Mouse (Mus musculus) natural killer cell, adult 2 months (primary cell): ENCODE results near the gene Prss34.
A peak's percentile ranks its signal among the peaks of the same experiment; 100 is the strongest.

Source experiments
- DNase-seq, 2 experiments: peaks; one replicate each; pipeline ENCODE4 v3.0.0; 2022; ENCODE audit warnings: low spot score in 2 of 2

Gene Prss34

DNA sequence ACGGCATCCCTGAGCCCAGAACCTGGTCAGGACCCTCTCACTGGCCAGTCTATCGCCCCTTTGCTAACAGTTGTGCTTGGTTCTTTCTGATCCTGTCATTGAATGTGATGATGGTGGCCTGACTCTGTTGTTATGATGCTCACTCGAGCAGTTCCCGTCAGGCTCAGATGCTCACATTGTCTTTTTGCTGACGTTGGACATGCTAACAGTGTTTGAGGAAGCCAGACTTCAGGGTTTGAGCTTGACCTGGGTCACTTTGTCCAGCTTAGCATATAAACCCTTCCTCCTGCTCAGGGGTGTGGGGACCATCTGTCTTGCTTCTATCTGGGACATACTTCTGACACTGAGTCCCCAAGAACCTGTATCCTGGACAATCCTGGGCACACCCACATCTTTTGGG is 20.2 kb downstream of the Prss34 start, which contains the start of gene Prss29:
Gene Prss29 (plus strand): TSS at position 301 of the 400 bp plus-strand sequence.
- DNase-seq, result no peak

DNA sequence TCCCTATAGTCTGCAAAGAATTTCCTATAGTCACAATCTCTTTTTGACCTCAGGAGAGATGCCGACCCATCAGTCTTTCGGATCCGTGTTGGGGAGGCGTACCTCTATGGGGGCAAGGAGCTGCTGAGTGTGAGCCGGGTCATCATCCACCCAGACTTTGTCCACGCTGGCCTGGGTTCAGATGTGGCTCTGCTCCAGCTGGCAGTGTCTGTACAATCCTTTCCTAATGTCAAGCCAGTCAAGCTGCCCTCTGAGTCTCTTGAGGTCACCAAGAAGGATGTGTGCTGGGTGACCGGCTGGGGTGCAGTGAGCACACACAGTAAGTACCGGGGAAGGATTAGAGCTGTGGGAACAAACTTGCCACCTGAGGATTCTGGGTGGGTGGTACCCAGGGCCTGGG is 22.6 kb downstream of the Prss34 start:
- no peak for DNase-seq

DNA sequence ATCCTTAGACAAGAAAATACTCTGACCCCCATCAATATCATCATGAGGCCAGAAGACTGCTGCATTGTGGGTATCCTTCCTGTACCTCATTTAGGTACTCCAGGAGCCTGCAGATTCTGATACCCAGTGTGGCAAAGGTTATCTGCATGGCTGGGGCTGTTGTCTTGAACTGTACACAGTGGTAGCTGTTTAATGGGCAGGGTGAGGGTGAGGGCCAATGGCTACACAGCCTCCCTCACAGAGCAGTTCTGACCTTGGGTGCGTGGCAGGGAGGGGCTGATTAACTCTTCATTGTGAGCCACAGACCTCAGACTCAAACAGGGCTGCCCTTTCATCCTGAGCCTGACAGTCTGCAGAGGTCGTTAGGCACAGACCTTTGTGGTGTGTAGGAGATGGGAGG is 24.7 kb downstream of the Prss34 start:
- DNase-seq, result no peak

DNA sequence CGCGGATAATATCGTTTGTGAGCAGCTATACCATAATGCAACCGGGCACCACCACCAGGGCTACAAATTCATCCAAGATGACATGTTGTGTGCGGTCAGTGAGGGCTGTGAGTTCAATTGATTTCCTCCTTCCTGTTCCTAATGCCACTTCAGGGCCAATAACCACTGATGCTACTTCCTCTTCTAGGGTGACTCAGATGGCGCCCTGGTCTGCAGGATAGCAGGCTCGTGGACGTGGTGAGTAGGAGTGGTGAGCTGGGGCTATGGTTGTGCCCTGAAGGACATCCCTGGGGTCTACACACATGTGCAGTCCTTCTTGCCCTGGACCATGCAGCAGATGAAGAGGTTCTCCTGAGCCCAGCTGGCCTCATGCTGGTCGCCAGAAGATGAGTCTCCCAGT is 34.1 kb downstream of the Prss34 start:
- no peak for DNase-seq

DNA sequence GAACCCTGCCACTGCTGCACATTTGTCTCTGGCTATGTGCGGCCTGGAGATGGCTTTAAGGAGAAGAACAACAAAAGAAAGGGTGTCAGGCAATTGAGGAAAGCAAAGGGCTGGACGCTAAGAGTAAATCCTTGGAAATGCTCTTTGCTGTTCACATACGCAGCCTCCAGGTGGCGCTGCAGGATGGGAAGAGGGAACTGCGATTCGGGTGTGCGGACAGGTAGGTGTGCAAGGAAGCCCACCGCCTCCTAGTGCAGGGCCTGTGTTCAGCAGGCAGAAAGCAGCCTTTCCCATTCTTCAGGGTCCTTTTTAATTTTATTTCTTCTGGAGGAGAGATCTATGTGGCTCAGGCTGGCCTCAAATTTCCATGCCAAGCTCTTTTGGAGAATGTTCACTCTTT is 35.7 kb downstream of the Prss34 start:
- peak in 1 of 2 experiments; percentile 33 for DNase-seq

DNA sequence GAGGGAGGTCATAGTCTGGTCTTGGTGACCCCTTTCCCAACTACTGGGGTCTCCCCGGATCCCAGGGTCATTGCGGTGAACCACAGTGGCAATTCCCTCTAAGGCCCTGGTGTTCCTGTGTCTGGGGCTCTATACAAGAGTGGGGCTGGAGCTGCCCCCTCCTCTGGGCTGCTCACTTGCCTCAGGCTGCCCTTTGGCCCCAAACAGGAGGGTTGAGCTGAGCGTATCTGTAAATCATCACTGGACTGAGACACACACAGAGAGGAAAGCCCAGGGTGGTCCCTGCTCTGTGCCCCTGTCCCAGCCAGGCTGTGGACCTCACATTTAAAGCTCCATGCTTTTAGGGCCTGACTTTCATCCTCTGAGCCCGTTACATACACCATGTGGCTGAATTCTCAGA is 40.0 kb downstream of the Prss34 start:
- DNase-seq, result no peak

DNA sequence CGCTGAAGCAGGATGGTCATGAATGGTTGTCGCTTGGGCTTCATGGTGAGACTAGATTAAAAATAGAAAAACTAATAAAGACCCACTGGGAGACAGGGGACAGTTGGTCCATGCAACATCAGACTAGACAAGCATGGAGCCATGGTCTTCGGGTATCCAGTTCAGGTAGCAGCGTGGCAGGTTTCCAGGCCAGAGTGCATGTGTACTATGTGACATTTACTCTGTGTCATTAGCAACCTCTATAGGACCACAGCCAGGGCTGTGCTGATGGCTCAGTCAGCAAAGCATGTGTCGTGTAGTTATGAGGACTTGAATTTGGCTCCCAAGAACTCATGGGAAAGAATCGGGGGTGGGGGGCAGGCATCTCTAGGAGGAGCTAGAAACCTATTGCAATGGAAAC is 41.8 kb downstream of the Prss34 start:
- no peak for DNase-seq

DNA sequence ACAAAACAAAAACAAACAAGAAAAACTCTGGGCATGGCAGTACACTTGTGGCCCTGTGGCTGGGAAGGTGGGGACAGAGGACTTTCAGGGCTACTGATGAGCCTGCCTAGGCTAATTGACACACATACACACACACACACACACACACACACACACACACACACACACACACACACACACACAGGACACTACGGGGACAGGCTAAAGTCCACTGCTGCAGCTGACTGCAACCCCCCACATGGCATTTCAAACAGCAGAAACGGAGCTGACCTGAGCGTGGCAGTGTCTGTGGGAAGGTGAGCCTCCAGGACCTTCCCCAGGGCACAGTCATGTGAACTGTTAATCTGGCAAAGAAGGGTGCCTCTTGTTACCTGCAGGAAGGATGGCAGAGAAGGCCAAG is 43.3 kb downstream of the Prss34 start:
- no peak for DNase-seq

DNA sequence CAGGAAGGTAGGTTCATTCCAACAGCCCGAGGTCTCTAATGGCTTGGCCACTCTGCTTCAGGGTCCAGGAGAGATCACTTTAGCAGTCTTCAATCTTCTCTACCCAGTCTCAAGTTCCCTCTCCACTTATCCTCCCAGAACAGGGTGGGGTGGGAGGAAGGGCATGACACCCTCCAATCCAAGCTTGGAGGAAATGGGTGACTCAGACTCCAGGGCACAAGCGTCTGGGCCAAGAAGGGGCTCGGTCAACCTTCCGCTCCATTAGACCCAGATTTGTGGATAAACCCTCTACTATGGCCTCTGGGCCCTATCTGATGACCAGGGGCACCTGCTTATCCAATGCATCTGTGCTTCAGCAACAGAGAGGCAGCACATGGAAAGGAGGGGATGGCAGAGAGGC is 47.3 kb downstream of the Prss34 start, which contains the start of gene Tpsab1:
Gene Tpsab1 (minus strand): TSS at position 101 of the 400 bp plus-strand sequence.
- no peak for DNase-seq
